Mouse (Mus musculus) midbrain, embryonic 15.5 days (tissue): ENCODE measurements around the gene Fras1. TPM values are rescaled to one million over a fixed set of nuclear protein-coding genes. Genes with fewer than 3 reads are reported as not detected.

ENCODE experiments used
- polyA plus RNA-seq: library from polyadenylated mRNA; unstranded; fragments of >200 nt; fragmentation: Nextera tagmentation; extraction: Ambion mirVana; gene quantifications from 2 replicates; pipeline ENCODE4 v1.2.1, GENCODE M21; 2015

The Fras1 gene
- polyA plus RNA-seq, 1 experiment from 2014 or later, result 6.4 TPM

Other genes with a start within 250 kb of the Fras1 start
- 14.6 and 16.4 TPM in 2 replicates for gene Cnot6l, start 209.8 kb upstream of the Fras1 start, polyA plus RNA-seq
- gene Mrpl1, start 164.5 kb upstream of the Fras1 start, polyA plus RNA-seq, result 13.9 and 15.0 TPM in 2 replicates